Mouse (Mus musculus): ENCODE measurements at regions not wholly inside any gene's neighbourhood (a gene's known extent, or its start where the extent isn't known, plus 50 kb on each side); places are given as distances from the start of the nearest gene placed in this dataset.
A peak's percentile ranks its signal among the peaks of the same experiment; 100 is the strongest.

GRCm38 (mm10) chr4:34310061-34310642 is 240.6 kb upstream of the Akirin2 start:
- Histone ChIP-seq H3K4me3 (ENCODE audit: low read depth, low read length) (no peak overlapping the region), H3K9ac (replicated peaks; ENCODE audit: low read depth, low read length) (no peak overlapping the region), H3K27ac (ENCODE audit: low read depth) (no peak overlapping the region), H3K36me3 (replicated peaks; ENCODE audit: control insufficient read depth, insufficient read depth, low read length) (no peaks in the 10 kb centered on the region), H3K9me3 (replicated peaks; ENCODE audit: control insufficient read depth, low read length) (no peaks in the 10 kb centered on the region), H3K27me3 (ENCODE audit: control insufficient read depth, insufficient read depth, low read length) (no peaks in the 10 kb centered on the region), H3K4me1 (ENCODE audit: control insufficient read depth, insufficient read depth) (no peaks in the 10 kb centered on the region), H3K4me2 (ENCODE audit: low read depth, low read length) (no peak overlapping the region)
- WGBS, result 56% methylated on average over 5 of the region's 5 CpGs
- ATAC-seq (ENCODE audit: insufficient read depth, low read depth), result no peak
- no peak for TF ChIP-seq CTCF (IDR thresholded peaks at IDR 0.05; ENCODE audit: low read depth)
- TF ChIP-seq EP300 (IDR thresholded peaks at IDR 0.05; ENCODE audit: low read depth), result no peak
- DNase-seq (ENCODE audit: low spot score), result no peak

- 66% methylated on average over 5 of the region's 5 CpGs for WGBS
- ATAC-seq (ENCODE audit: insufficient read depth, low read depth), result no peak
Observed at GRCm38 (mm10) chr4:34315848-34316247, 234.9 kb upstream of the Akirin2 start.

GRCm38 (mm10) chr4:34322841-34323240 is 227.9 kb upstream of the Akirin2 start:
- H3K4me2 ChIP-seq (ENCODE audit: low read depth, low read length), result no peak overlapping the region
- H3K4me3 ChIP-seq (ENCODE audit: low read depth, low read length), result no peak overlapping the region
- DNase-seq (ENCODE audit: low spot score) (no peak), ATAC-seq (ENCODE audit: insufficient read depth, low read depth) (no peak)
- no peaks in the 10 kb centered on the region for H3K27me3 ChIP-seq (ENCODE audit: control insufficient read depth, insufficient read depth, low read length)
- H3K27ac ChIP-seq (ENCODE audit: low read depth), result no peak overlapping the region
- no peaks in the 10 kb centered on the region for H3K36me3 ChIP-seq (replicated peaks; ENCODE audit: control insufficient read depth, insufficient read depth, low read length)
- WGBS, result 67% methylated on average over 3 of the region's 3 CpGs
- no peak for TF ChIP-seq EP300 (IDR thresholded peaks at IDR 0.05; ENCODE audit: low read depth)
- TF ChIP-seq CTCF (IDR thresholded peaks at IDR 0.05; ENCODE audit: low read depth), result no peak
- no peak overlapping the region for H3K9ac ChIP-seq (replicated peaks; ENCODE audit: low read depth, low read length)
- no peaks in the 10 kb centered on the region for H3K4me1 ChIP-seq (ENCODE audit: control insufficient read depth, insufficient read depth)
- H3K9me3 ChIP-seq (replicated peaks; ENCODE audit: control insufficient read depth, low read length), result no peaks in the 10 kb centered on the region

More at GRCm38 (mm10) chr4:34315848-34316247, 234.9 kb upstream of the Akirin2 start:
- Histone ChIP-seq H3K4me2 (ENCODE audit: low read depth, low read length) (no peak overlapping the region), H3K9ac (replicated peaks; ENCODE audit: low read depth, low read length) (no peak overlapping the region), H3K9me3 (replicated peaks; ENCODE audit: control insufficient read depth, low read length) (no peaks in the 10 kb centered on the region), H3K4me1 (ENCODE audit: control insufficient read depth, insufficient read depth) (no peaks in the 10 kb centered on the region), H3K36me3 (replicated peaks; ENCODE audit: control insufficient read depth, insufficient read depth, low read length) (no peaks in the 10 kb centered on the region), H3K27me3 (ENCODE audit: control insufficient read depth, insufficient read depth, low read length) (no peaks in the 10 kb centered on the region), H3K27ac (ENCODE audit: low read depth) (no peak overlapping the region), H3K4me3 (ENCODE audit: low read depth, low read length) (no peak overlapping the region)
- no peak for DNase-seq (ENCODE audit: low spot score)
- no peak for TF ChIP-seq EP300 (IDR thresholded peaks at IDR 0.05; ENCODE audit: low read depth)
- TF ChIP-seq CTCF (IDR thresholded peaks at IDR 0.05; ENCODE audit: low read depth), result no peak

- Histone ChIP-seq H3K36me3 (replicated peaks; ENCODE audit: control insufficient read depth, insufficient read depth, low read length) (no peaks in the 10 kb centered on the region), H3K4me1 (ENCODE audit: control insufficient read depth, insufficient read depth) (no peaks in the 10 kb centered on the region), H3K4me2 (ENCODE audit: low read depth, low read length) (no peak overlapping the region), H3K9ac (replicated peaks; ENCODE audit: low read depth, low read length) (no peak overlapping the region), H3K4me3 (ENCODE audit: low read depth, low read length) (no peak overlapping the region), H3K27ac (ENCODE audit: low read depth) (no peak overlapping the region), H3K9me3 (replicated peaks; ENCODE audit: control insufficient read depth, low read length) (no peaks in the 10 kb centered on the region), H3K27me3 (ENCODE audit: control insufficient read depth, insufficient read depth, low read length) (no peaks in the 10 kb centered on the region)
- TF ChIP-seq CTCF (IDR thresholded peaks at IDR 0.05; ENCODE audit: low read depth) (no peak), EP300 (IDR thresholded peaks at IDR 0.05; ENCODE audit: low read depth) (no peak)
- DNase-seq (ENCODE audit: low spot score) (no peak), ATAC-seq (ENCODE audit: insufficient read depth, low read depth) (no peak)
- 67% methylated on average over 19 of the region's 19 CpGs for WGBS
Observed at GRCm38 (mm10) chr4:34328151-34328785, 222.5 kb upstream of the Akirin2 start.

- TF ChIP-seq CTCF (IDR thresholded peaks at IDR 0.05; ENCODE audit: low read depth) (no peak), EP300 (IDR thresholded peaks at IDR 0.05; ENCODE audit: low read depth) (no peak)
- H3K4me2 ChIP-seq (ENCODE audit: low read depth, low read length), result peak overlapping the region; percentile 20
- no peak overlapping the region for H3K4me3 ChIP-seq (ENCODE audit: low read depth, low read length)
- H3K36me3 ChIP-seq (replicated peaks; ENCODE audit: control insufficient read depth, insufficient read depth, low read length), result no peaks in the 10 kb centered on the region
- H3K27ac ChIP-seq (ENCODE audit: low read depth), result no peak overlapping the region
- DNase-seq (ENCODE audit: low spot score), result no peak
- ATAC-seq (ENCODE audit: insufficient read depth, low read depth), result no peak
- no peaks in the 10 kb centered on the region for H3K27me3 ChIP-seq (ENCODE audit: control insufficient read depth, insufficient read depth, low read length)
- no peaks in the 10 kb centered on the region for H3K4me1 ChIP-seq (ENCODE audit: control insufficient read depth, insufficient read depth)
- no peaks in the 10 kb centered on the region for H3K9me3 ChIP-seq (replicated peaks; ENCODE audit: control insufficient read depth, low read length)
- no peak overlapping the region for H3K9ac ChIP-seq (replicated peaks; ENCODE audit: low read depth, low read length)
- whole genome bisulfite sequencing, result 22% methylated on average over 14 of the region's 14 CpGs
Observed at GRCm38 (mm10) chr4:34336971-34337797, 213.6 kb upstream of the Akirin2 start.
